Mouse (Mus musculus): ENCODE data around the gene Plcl2. TPM values are rescaled to one million over a fixed set of nuclear protein-coding genes. Genes with fewer than 3 reads are reported as not detected.
"Not testable (repeated sequence)": the region's sequence is repeated elsewhere in the genome, so short reads cannot be mapped to it uniquely, and the experiment has no call there.

The Plcl2 gene
- total and polyA plus RNA-seq, 3 experiments = 23.6 to 83.7 TPM; not detected in 1

GRCm38 (mm10) chr17:50568846-50569245, 59.6 kb downstream of the Plcl2 start (continued):
- no peak for TF ChIP-seq MAZ (IDR thresholded peaks at IDR 0.05; ENCODE audit: low read depth, low read length)

- H3K27me3 ChIP-seq (ENCODE audit: control insufficient read depth in 1 of 2, insufficient read depth in 2 of 2, low read length in 2 of 2); H3K4me3 ChIP-seq (ENCODE audit: control insufficient read depth in 1 of 2, insufficient read depth in 1 of 2, low read depth in 2 of 2, low read length in 2 of 2); H3K9me3 ChIP-seq (replicated peaks; ENCODE audit: insufficient read depth, low read length); H3K27ac ChIP-seq (ENCODE audit: control insufficient read depth, low read depth, low read length); DNase-seq (ENCODE audit: low read depth, low spot score); H3K9ac ChIP-seq (ENCODE audit: control insufficient read depth, low read depth, low read length, poor library complexity, severe bottlenecking); H3K4me1 ChIP-seq (ENCODE audit: control insufficient read depth in 1 of 2, insufficient read depth in 2 of 2, low read length in 2 of 2): not testable (repeated sequence)
- H3K79me2 ChIP-seq (ENCODE audit: control insufficient read depth, insufficient read depth, low read length, poor library complexity) = peaks cover 16% of the 10 kb centered on the region
- H3K36me3 ChIP-seq (ENCODE audit: control insufficient read depth in 1 of 2, insufficient read depth in 2 of 2, low read length in 2 of 2) = peaks cover 0 to 22% of the 10 kb centered on the region in 2 experiments; a peak in 3 of 4 replicates
Measured at GRCm38 (mm10) chr17:50570228-50570627, 61.0 kb downstream of the Plcl2 start.

GRCm38 (mm10) chr17:50570681-50571398, 61.6 kb downstream of the Plcl2 start:
- TF ChIP-seq MYC (IDR thresholded peaks at IDR 0.05; ENCODE audit: low read depth, low read length) (no peak), POLR2AphosphoS5 (IDR thresholded peaks at IDR 0.05; ENCODE audit: borderline replicate concordance, low read depth, low read length) (no peak), MAX (IDR thresholded peaks at IDR 0.05; ENCODE audit: low read length) (no peak), SMC3 (IDR thresholded peaks at IDR 0.05; ENCODE audit: low read depth, low read length) (no peak), ELF1 (IDR thresholded peaks at IDR 0.05; ENCODE audit: low read depth, low read length) (no peak), RCOR1 (IDR thresholded peaks at IDR 0.05; ENCODE audit: low read depth, low read length) (no peak), USF1 (IDR thresholded peaks at IDR 0.05; ENCODE audit: low read depth, low read length) (no peak), CHD2 (IDR thresholded peaks at IDR 0.05; ENCODE audit: low read length) (no peak), EP300 (IDR thresholded peaks at IDR 0.05; ENCODE audit: low read depth in 1 of 2, low read length in 2 of 2) (no peak), TAL1 (IDR thresholded peaks at IDR 0.05; ENCODE audit: low read length) (no peak), MYB (IDR thresholded peaks at IDR 0.05; ENCODE audit: low read depth, low read length) (no peak), GABPA (IDR thresholded peaks at IDR 0.05; ENCODE audit: low read depth, low read length) (no peak)
- peaks cover 14% of the 10 kb centered on the region for H3K79me2 ChIP-seq (ENCODE audit: control insufficient read depth, insufficient read depth, low read length, poor library complexity)
- H3K4me1 ChIP-seq (ENCODE audit: control insufficient read depth in 1 of 2, insufficient read depth in 2 of 2, low read length in 2 of 2) = peaks cover 4% of the 10 kb centered on the region in 2 experiments
- DNase-seq (ENCODE audit: low read depth, low spot score) = no peak
- no peak overlapping the region for H3K27ac ChIP-seq (ENCODE audit: control insufficient read depth, low read depth, low read length)
- H3K9me3 ChIP-seq (replicated peaks; ENCODE audit: insufficient read depth, low read length) = no peaks in the 10 kb centered on the region
- H3K36me3 ChIP-seq (ENCODE audit: control insufficient read depth in 1 of 2, insufficient read depth in 2 of 2, low read length in 2 of 2) = peaks cover 0 to 17% of the 10 kb centered on the region in 2 experiments; a peak in 3 of 4 replicates
- no peak overlapping the region for H3K9ac ChIP-seq (ENCODE audit: control insufficient read depth, low read depth, low read length, poor library complexity, severe bottlenecking)
- H3K4me3 ChIP-seq (ENCODE audit: control insufficient read depth in 1 of 2, insufficient read depth in 1 of 2, low read depth in 2 of 2, low read length in 2 of 2) = no peak overlapping the region
- no peaks in the 10 kb centered on the region for H3K27me3 ChIP-seq (ENCODE audit: control insufficient read depth in 1 of 2, insufficient read depth in 2 of 2, low read length in 2 of 2)

Data from MEL (cell line).